Mouse (Mus musculus) right cerebral cortex, adult 2 months (tissue): ENCODE measurements around the gene Fgfr2.

Experiments
- DNase-seq, 2 experiments: peaks; one replicate each; pipeline ENCODE4 v3.0.0; 2021 to 2022; ENCODE audit warnings: low spot score in 2 of 2

Fgfr2 gene

DNA sequence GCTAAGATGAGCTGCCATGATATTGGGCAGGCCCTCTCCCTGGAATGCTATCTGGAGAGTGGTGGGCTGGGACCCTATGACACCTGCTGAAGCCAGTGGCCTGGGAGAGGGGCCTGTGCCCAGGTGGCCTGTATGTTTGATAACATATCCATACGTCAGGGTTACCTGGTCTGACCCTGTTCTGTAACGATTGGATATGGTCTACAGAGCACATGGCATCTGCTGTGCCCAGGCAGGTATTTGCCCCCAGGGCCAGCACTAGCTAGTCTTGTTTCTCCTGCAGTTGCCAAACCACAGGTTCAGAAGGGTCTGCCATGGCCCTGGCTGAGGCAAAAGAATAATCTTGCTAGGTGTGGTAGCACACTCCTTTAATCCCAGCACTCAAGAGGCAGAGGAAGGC, 429.6 kb downstream of the Fgfr2 start:
- no peak for DNase-seq

DNA sequence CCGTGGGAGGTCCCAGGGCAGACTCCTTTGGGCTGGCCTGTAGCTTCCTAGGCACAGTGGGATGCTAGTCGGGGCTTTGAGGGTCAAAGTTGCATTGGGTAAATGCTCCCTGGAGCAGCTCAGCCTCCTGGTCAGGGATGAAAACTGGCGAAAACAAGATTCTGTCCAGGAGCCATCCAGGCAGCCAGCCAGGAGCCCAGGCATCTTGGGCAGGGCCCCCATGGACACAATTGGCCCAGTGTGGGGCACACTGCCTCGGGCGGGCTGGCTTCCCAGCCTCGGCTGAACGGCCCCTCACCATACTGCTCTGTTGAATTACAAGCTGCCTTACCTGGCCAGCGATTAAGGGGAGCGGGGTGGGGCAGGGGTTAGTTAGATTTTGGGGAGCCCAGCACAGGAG, 430.4 kb downstream of the Fgfr2 start:
- DNase-seq = no peak

DNA sequence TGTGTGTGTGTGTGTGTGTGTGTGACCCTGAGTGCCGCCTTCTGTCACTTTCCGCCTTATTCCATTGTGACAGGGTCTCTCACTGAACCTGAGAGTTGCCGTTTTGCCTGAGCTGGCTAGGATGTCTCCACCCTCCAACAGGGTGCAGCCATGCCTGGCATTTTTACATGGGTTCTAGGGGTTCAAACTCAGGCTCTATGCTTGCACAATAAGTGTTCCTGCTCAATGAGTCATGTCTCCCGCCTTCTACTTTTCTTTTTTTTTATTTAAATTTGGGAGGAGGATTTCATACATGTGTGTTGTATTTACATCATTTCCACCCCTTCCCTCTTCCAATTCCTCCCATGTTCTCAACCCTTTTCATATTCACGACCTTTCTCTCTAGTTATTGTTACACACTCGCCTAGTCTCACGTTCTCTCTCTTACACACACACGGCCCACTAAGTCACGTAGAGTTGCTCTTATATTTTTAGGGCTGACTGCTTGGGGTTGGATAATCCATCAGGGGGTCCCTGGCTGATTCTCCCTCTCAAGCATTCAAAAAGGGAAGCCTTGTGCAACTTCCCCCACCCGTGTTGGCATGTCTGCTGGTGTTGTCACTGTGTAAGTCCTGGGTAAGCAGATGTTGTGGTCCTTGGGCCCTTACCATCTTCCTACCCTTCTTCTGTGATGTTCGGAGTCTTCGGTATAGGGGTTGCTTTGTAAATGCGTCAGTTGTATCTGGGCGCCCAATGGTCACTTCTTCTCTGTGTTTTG, 432.3 kb downstream of the Fgfr2 start:
- DNase-seq = no peak

DNA sequence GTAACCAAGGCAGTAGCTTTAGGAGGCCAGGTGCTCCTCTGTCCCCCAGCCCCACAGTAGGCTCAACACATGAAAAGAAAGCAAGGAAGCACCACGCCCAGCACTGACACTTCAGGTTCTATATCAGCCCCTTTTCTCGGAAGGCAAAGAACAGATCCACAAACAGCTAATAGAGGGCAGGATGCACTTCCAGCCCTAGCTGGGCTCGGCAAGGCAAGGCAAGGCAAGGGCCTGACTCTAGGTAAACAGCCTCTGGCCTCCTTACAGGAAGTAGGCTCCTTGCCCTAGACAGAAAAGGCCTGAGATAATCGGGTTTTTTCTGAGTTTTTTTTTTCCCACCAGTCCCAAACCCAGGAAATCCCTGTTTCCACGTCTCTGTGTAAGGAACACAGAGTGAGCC, 433.4 kb downstream of the Fgfr2 start:
- no peak for DNase-seq

DNA sequence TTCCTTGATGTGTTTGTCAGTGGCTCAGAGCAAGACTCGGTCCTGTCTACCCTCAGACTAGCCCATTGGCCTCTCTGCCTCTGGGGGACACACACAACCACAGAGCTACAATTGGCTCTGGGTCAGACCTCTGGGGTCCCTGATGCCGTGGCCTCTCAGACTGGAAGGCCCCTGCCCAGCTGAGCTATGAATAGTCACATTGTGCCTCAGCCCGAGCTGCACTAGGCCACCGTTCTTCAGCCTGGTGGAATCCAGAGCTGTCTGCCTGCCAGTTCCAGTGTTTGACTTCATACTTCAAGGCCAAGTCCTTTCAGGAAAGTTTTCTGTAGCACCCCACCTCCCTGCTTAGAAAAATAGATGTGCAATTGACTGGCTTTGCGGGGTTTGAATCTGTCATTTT, 434.4 kb downstream of the Fgfr2 start:
- DNase-seq = no peak

DNA sequence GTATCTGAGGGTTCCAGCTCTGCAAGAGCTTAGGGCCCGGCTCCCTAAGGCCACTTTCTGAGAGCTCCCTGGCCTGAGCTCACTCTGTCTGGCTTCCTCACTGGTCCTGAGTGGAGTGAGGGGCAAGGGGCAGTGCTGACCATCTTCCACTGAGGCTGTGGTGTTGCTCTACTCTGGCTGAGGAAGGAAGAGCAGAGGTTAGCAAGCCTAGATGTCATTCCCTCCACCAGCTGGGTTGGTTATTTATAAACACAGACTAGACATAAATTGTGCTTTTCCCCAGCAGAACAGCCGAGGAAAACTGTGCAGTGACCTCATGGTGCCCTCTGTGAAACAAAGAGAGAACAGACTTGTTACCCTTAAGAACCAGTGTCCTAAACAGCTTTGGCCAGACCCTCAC, 435.3 kb downstream of the Fgfr2 start:
- DNase-seq = no peak

DNA sequence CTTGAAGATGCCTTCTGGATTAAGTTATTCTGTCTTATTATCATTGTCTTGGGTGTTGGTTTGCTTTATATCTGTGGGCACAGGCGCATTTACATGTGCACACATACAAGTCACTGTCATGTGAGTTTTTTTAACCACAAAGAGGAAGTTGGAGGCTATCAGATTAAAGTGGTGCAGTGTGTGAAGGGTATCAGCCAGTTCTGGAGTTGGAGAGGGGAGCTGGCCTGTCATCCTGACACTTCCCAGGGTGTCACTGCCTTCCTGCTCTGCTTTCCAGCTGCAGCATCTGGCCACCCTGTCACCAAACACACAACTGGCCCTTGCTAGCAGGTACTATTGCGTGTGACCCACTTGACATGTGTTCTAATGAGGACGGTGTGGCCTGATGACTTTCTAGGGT, 436.6 kb downstream of the Fgfr2 start:
- DNase-seq = no peak

DNA sequence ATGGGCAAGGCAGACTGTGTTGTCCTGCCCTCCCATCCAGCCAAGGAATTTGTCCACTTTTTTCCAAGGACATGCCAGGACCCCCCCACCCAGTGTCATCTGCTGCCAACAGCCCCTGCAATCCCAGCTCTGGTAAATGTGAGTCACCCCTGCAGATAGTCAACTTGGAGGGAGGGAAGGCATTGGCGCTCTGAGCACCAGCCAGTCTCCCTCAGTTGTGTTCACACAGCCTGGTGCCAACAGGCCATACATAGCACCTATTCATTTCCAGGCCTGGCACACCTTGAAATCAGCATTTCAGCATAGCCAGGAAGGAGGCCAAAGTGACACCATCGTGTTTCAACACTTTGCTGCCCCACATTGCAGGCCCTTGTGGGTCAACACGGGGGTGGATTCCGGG, 439.2 kb downstream of the Fgfr2 start:
- DNase-seq = no peak

DNA sequence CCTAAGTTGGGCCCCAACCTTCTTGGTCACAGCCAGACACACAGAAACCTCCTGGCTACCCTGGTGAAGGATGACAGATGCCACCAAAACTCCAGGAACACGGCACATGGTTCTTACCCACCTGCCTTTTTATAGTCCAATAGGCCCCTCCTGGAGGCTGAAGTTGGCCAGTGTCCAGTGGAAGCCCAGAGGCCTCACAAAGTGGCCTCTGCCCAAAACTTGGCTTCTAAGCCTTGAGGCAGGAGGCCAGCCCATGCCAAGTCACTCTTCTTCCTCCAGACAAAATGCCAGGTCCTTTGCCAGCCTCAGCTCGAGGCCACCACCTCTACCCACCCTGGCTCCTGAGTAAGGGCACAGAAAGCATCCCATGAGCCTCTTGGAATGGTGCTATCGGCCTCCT, 440.2 kb downstream of the Fgfr2 start:
- no peak for DNase-seq

DNA sequence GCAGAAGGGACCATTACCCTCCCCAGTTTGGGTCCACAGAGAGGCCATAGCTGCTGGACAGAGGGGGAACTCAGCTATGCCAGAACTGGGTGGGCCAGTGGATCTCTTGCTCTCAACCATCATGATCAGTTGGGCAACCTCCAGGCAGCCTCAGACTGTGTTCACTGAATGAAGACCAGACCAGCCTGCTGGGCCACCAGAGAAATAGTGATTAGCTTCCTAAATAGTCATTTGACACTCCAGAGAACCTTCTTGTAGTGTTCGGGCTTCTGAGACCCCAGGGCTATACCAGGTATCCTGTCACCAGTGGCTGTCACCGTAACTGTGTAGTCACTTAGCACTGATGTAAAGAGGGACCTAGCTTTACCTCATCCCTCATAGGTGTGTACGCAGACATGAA, 440.8 kb downstream of the Fgfr2 start:
- DNase-seq = no peak

DNA sequence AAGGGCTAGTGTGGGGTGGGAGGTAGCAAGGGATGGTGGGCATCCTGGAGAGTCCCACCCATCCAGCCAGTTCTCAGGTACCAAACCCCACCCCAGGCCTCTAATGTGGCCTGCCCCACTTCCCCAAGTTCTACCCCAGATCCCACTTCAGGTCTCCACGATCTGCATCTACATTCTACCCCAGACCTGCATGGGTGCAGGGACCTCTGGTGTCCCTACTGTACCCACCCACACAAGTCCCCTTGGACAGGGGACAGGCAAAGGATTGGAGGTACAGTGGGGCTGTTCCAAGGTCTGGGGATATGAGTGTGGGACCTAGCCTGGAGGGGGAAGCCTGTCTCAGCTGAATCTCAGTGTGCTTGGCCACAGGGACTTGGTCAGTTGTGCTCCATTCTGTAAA, 441.3 kb downstream of the Fgfr2 start:
- DNase-seq = no peak

DNA sequence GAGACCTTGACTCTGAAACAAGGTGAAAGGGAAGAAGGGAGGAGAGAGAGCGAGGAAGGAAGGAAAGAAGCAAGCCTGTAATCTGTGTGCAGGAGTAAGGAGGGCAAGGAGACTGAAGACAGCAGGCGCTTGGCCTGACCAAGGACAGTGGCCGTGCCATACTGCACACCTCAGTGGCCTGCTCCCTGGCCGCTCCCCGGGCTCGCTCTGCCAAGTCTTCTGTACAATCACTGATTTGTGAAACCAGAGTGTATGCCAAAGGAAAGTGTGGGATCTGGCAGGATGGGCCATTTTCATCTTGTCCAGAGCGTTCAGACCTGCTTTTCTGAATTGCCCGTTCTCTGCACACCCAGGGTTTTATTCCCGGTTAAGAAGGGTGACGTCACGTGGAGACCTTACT, 441.9 kb downstream of the Fgfr2 start:
- DNase-seq = no peak

DNA sequence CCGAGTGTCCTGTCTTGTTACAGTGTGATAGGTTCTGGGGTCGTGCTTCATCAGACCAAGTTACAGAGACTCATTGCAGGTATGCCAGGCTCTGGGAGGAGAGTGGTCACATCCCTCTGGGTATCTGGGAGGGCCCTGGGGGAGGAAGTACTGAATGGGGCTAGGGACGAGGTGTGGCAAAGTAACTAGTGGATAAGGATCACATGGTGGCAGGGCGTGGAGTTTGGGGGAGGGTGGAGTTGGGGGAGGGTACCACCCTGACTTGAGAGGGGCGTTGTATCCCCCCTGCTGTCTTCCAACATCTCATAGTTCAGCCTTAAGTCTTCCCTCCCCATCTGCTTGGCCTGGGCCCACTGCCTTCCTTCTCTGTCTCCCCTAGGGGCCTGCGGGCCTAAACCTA, 443.6 kb downstream of the Fgfr2 start:
- no peak for DNase-seq

DNA sequence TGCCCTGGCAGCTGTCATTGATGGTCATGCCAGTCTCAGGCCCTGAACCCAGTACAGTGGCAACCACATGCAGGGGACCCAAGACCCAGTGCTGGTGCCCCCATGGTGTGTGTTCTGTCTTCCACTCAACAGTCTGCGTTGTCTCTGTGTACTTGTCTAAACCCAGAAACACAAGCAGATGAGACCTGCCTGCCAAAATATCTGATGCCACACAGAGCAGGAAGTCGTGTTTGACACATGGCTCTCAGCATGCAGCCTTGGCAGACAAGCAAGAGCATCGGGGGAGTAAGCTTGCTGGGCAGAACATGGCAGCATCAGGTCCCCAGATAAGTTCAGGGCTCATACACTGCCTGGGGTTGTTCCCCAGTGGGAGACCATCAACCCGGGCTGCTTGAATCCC, 444.0 kb downstream of the Fgfr2 start:
- no peak for DNase-seq

DNA sequence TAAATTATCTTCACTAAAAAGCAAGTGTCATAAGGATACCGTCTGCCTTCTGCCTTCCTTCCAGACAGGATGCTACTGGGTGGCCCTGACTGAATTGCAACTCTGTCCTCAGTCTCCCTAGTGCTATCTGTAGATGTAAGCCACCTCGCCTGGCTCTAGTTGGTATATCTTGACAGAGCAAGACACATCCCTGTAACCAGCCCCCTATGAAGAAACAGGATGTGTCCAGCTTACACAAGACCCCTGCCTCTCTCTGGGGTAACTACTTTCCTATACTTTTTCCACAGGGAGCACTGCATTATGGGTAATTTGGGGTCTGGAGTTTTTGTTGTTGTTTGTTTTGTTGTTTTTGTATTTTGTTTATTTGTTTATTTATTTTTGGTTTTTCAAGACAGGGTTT, 447.2 kb downstream of the Fgfr2 start:
- DNase-seq = no peak

DNA sequence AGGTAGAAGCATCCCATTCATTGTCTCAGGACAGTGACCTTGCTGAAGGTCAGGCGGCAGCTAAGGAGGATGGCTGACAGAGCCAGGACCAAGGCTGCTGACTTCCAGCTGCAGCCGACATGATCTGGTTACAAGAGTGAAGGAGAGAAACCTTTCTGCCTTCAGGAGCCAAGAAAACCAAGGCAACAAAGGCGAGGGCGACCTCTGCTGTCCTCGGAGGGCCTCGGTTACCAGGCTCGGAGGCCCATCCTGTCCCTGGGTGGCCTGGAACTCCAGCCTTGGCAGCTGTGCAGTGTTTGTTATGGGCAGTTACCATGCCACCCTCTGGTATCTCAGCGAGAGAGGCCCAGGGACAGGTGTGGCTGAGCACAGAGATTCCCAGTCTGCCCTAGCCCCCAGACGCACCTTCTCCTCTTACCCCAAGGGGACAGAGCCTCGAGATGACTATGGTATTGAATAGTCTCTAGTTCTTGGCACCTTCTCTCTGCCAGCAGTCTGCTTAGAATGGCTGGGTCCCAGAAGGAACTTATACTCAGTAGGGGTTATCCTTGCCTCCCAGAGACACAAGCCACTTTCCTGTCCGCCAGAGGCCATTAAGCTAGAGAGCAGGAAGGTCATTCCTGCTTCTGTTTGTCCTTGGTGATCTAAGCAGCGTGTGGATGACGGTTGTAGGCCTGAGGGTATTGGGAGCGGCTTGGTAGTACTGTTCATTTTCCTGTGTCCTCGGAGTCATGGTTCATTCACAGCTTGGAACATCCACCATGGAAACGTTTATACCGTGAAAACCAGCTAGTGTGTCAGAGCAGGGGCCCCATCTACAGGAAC, 449.0 kb downstream of the Fgfr2 start:
- DNase-seq = no peak

DNA sequence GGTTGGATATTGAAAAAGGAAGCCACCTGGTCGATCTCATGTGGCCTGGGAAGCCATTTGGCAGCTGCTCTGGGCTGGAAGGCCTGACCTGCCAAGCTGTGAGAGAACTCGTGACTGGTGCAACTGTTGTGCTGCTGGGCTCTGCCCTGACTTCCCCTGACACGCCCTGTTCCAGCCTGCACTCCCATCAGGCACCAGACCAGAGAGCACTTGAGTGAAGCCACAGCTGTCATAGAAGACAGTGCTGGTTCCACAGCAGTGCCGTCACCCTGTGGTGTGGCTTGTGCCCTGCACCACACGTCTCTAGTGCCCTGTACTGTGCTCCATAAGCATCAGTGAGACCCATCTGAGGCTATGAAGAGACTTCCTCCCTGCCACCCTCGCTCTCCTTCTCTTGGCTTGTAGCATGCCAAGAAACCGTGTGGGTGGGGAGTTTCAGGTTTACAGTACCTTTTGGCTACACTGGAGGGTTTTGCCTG, 450.6 kb downstream of the Fgfr2 start:
- DNase-seq = peak; percentile 39 to 53

DNA sequence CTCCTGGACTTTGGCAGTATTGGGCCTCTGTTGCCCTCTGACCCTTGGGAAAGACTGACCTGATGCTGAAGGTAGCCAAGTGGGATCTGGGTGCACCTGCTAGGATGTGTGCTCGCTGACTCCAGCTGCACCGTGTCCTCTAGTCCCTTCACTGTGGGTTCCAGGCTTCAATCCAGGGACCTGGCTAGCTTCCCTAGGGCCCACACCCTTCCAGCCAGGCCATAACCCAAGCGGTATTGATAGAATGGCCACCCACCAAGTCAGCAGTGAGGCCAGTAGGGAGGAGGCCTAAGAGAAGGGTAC, 452.3 kb downstream of the Fgfr2 start:
- no peak for DNase-seq

DNA sequence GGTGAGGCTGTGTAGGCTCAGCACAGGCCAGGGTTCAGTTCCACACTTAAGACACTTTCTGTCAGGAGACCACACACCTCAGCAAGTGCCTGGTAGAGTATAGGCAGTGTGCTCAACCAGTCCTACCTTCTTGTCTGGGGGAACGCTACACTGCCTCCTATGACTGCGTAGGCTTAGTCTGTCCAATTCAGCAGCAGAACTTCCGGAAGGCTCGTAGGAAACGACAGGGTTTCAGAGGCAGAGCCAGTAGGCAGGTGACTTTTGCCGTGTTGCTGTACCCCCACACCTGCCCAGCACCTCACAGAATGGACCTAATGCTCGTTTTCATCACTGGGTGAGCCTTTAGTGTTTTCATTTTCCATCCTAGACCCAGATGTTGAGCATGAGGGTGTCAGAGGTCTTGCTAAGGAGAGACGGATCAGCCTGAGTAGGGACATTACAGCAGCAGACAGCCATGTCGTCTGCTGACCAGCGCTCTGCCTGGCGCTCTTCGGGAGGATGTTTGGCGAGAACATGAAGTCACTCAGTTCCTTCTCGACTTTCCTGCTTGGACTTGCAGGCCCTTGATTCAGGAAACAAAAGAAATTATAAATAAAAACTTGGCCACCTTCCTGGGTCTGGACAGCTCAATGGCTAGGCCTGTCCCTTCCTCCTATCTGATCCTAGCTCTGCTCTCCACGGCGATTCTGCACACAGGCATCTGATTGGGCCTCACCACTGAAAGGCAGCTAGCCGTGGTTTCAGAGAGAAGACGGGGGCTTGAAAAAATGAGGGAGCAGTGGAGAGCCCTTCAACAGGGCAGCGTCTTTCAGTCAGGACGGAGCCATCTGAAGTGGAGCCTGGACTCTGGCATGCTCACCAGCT, 452.9 kb downstream of the Fgfr2 start:
- DNase-seq = no peak

DNA sequence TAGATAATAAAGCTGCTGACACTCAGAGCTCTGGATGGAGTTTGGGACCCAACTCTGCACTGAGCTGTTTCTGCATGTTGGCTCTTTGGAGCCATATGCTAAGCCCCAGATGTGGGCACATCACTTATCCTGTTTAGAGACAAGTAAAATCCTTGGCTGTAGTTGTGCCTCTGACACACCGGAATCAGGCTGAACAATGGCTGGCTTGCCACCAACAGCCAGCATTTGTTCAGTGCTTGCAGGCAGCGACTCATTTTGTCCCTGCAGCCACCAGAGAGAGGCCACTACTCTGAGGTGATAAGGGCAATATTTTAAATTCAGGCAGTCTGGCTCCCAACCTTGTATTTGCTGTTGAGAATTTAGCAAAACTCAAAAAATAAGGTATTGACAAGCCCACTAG, 454.5 kb downstream of the Fgfr2 start:
- no peak for DNase-seq

DNA sequence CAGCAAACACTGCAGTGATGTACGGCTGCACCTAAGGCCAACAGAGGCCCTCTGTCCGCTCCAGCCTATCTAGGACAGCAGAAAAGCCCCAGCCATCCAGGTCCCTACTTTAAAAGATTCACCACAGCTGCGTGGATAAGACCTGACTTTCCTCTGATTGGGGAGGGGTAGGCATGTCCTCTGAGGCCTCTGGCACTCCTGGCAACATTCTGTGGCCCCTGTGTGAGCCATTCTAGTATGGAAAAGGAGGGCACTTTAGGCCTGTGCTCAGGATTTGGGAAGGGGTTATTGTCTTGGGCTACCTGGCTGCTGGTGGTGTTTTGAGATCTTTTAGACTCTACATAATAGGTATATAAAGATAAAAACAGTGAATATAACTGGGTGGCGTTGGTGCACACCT, 456.6 kb downstream of the Fgfr2 start:
- DNase-seq = no peak

DNA sequence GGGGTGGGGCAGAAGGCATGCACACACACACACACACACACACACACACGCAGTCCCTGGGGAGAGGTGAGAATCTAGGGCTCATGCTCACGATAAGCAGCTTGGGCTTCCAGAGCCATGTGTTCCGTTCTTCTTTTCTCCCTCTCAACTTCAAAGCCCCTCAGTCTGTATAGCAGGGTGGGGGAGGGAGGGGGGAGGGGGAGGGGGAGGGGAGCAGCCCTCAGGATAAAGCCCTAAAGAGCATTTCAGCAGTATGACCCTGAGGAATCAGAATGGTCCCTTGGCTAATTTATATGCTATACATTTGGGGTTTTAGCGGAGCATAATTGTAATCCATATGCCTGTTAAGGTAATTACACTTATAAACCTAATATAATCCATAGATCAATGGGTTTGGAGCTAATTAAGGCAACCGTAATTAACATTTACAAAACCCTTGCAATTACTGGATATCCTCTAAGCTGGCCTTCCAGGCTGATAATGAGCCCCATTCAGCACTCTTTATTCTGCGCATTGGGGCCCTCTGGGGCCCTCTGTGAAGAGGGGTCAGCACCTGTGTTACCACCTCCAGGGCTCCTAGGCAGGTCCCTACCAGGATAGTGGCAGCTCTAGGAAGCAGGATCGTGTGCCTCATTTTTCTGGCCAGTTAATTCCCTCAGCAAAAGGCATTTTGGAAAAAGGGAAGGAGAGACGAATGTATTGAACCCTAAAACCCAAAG, 457.3 kb downstream of the Fgfr2 start:
- no peak for DNase-seq
